Mouse (Mus musculus) cerebellum, postnatal 14 days (tissue): Measurements from ENCODE around the gene Scaf4.
"Not testable (repeated sequence)": the region's sequence is repeated elsewhere in the genome, so short reads cannot be mapped to it uniquely, and the experiment has no call there.

Source experiments
- DNase-seq, 2 experiments: peaks; one replicate each; pipeline ENCODE4 v3.0.0; 2021; ENCODE audit warnings: mixed read lengths in 2 of 2

Scaf4 gene

GRCm38 (mm10) chr16:90290962-90291361 is 6.7 kb upstream of the Scaf4 start:
- no peak for DNase-seq

- no peak for DNase-seq
Observed at GRCm38 (mm10) chr16:90284916-90285315, 613 bp upstream of the Scaf4 start.

GRCm38 (mm10) chr16:90283266-90283904 is 918 bp downstream of the Scaf4 start:
- peak; percentile 47 to 49 for DNase-seq

- DNase-seq = no peak
Observed at GRCm38 (mm10) chr16:90282620-90283265, 1.6 kb downstream of the Scaf4 start.

GRCm38 (mm10) chr16:90281406-90281805 is 2.9 kb downstream of the Scaf4 start:
- DNase-seq = no peak

GRCm38 (mm10) chr16:90280989-90281388 is 3.3 kb downstream of the Scaf4 start:
- DNase-seq = no peak

- no peak for DNase-seq
Observed at GRCm38 (mm10) chr16:90280515-90280914, 3.8 kb downstream of the Scaf4 start.

- no peak for DNase-seq
Observed at GRCm38 (mm10) chr16:90279058-90279457, 5.2 kb downstream of the Scaf4 start.

GRCm38 (mm10) chr16:90275521-90275920 is 8.8 kb downstream of the Scaf4 start:
- no peak for DNase-seq

- no peak for DNase-seq
Observed at GRCm38 (mm10) chr16:90266581-90266980, 17.7 kb downstream of the Scaf4 start.

- no peak for DNase-seq
Observed at GRCm38 (mm10) chr16:90265106-90265505, 19.2 kb downstream of the Scaf4 start.

- DNase-seq = no peak
Observed at GRCm38 (mm10) chr16:90264021-90264420, 20.3 kb downstream of the Scaf4 start.

GRCm38 (mm10) chr16:90261791-90262190 is 22.5 kb downstream of the Scaf4 start:
- peak; percentile 78 to 88 for DNase-seq

GRCm38 (mm10) chr16:90260097-90260496 is 24.2 kb downstream of the Scaf4 start:
- DNase-seq = no peak

GRCm38 (mm10) chr16:90259623-90260022 is 24.7 kb downstream of the Scaf4 start:
- DNase-seq = no peak

GRCm38 (mm10) chr16:90258950-90259349 is 25.4 kb downstream of the Scaf4 start:
- no peak for DNase-seq

- no peak for DNase-seq
Observed at GRCm38 (mm10) chr16:90252521-90252920, 31.8 kb downstream of the Scaf4 start.

- not testable (repeated sequence) for DNase-seq
Observed at GRCm38 (mm10) chr16:90251256-90251655, 33.0 kb downstream of the Scaf4 start.

GRCm38 (mm10) chr16:90250099-90250498 is 34.2 kb downstream of the Scaf4 start:
- DNase-seq = no peak

- no peak for DNase-seq
Observed at GRCm38 (mm10) chr16:90242426-90243304, 41.6 kb downstream of the Scaf4 start.

- no peak for DNase-seq
Observed at GRCm38 (mm10) chr16:90241875-90242274, 42.4 kb downstream of the Scaf4 start.

GRCm38 (mm10) chr16:90239128-90239746 is 45.1 kb downstream of the Scaf4 start:
- no peak for DNase-seq

- no peak for DNase-seq
Observed at GRCm38 (mm10) chr16:90235188-90235587, 49.1 kb downstream of the Scaf4 start.
